Mouse (Mus musculus) cerebral cortex, adult 2 months (tissue): ENCODE data around the gene Stradb.

ENCODE experiments used
- WGBS: fragments of 180-500 bp; shearing (Covaris S2); methylation state at CpG from one replicate; pipeline ENCODE4 v1.1.7; 2018; 5-methylcytosine and 5-hydroxymethylcytosine counted together

The Stradb gene

GRCm38 (mm10) chr1:58961152-58961893 lies 12.0 kb upstream of the Stradb start:
- 26% methylated on average over 12 of the region's 12 CpGs for WGBS

- WGBS, result 81% methylated on average over 5 of the region's 5 CpGs
Measured at GRCm38 (mm10) chr1:58962418-58962817, 10.9 kb upstream of the Stradb start.

GRCm38 (mm10) chr1:58967534-58967933 lies 5.8 kb upstream of the Stradb start:
- WGBS, result 67% methylated on average over 4 of the region's 4 CpGs

- 62% methylated on average over 5 of the region's 5 CpGs for WGBS
Measured at GRCm38 (mm10) chr1:58970054-58970453, 3.3 kb upstream of the Stradb start.

GRCm38 (mm10) chr1:58971097-58971496 lies 2.2 kb upstream of the Stradb start:
- 68% methylated on average over 6 of the region's 6 CpGs for WGBS

- WGBS, result under 1% methylated on average over 28 of the region's 28 CpGs
Measured at GRCm38 (mm10) chr1:58972851-58973365, 414 bp upstream of the Stradb start.

GRCm38 (mm10) chr1:58982276-58982675 lies 9.0 kb downstream of the Stradb start:
- 92% methylated on average over 3 of the region's 3 CpGs for WGBS

GRCm38 (mm10) chr1:58984586-58984985 lies 11.3 kb downstream of the Stradb start:
- 57% methylated on average over 5 of the region's 5 CpGs for WGBS

GRCm38 (mm10) chr1:58993144-58993543 lies 19.8 kb downstream of the Stradb start:
- whole genome bisulfite sequencing, result 89% methylated on average over 7 of the region's 7 CpGs

GRCm38 (mm10) chr1:58993723-58994122 lies 20.4 kb downstream of the Stradb start:
- WGBS, result 0% methylated on average over 1 of the region's 1 CpGs

- WGBS, result 82% methylated on average over 5 of the region's 5 CpGs
Measured at GRCm38 (mm10) chr1:58995313-58995712, 22.0 kb downstream of the Stradb start.

- 43% methylated on average over 4 of the region's 4 CpGs for whole genome bisulfite sequencing
Measured at GRCm38 (mm10) chr1:59009250-59009649, 35.9 kb downstream of the Stradb start.

- WGBS, result 80% methylated on average over 3 of the region's 3 CpGs
Measured at GRCm38 (mm10) chr1:59021556-59021955, 48.2 kb downstream of the Stradb start.

- 62% methylated on average over 5 of the region's 5 CpGs for WGBS
Measured at GRCm38 (mm10) chr1:59037723-59038122, 64.4 kb downstream of the Stradb start.
